ENCODE assay signal across 10 mouse cellular contexts in genomic region chr2:28534436-28535262, GRCm38 (mm10). TPM values are rescaled to one million over a fixed set of nuclear protein-coding genes. Genes with fewer than 3 reads are reported as not detected.
A peak's percentile ranks its signal among the peaks of the same experiment; 100 is the strongest.
DNase-seq lines count a peak whose midpoint lies in the region; ATAC-seq and TF ChIP-seq lines count a peak whose summit lies in the region.
"Had no signal": no experiment of that assay in that cellular context is flagged by ENCODE, and none has a peak within 500 bp of the region (broad histone marks: within the 10 kb centered on the region; RNA-seq: fewer than 3 reads in every experiment).

No protein-coding gene starts in this region.

- no peaks in the 10 kb centered on the region for H3K27me3 ChIP-seq in kidney, embryonic 15.5 days
- H3K27me3 ChIP-seq in forebrain, embryonic 14.5 days (replicated peaks; ENCODE audit: control insufficient read depth, insufficient read depth, low read length): no peaks in the 10 kb centered on the region
- no peaks in the 10 kb centered on the region for H3K27me3 ChIP-seq in hindbrain, embryonic 15.5 days

- 0 out of 2 replicates have a peak overlapping the region, but pooled peaks have one; percentile 74 for H3K9ac ChIP-seq in kidney, embryonic 15.5 days
- peak overlapping the region; percentile 74 for H3K9ac ChIP-seq in forebrain, embryonic 14.5 days (ENCODE audit: low read length)
- H3K9ac ChIP-seq in hindbrain, embryonic 15.5 days: peak overlapping the region; percentile 44

- no peak for TF ChIP-seq POLR2A in olfactory bulb, adult 2 months (IDR thresholded peaks at IDR 0.05; ENCODE audit: insufficient read depth, low read depth, low read length)

- peak overlapping the region; percentile 68 for H3K27ac ChIP-seq in kidney, embryonic 15.5 days
- H3K27ac ChIP-seq in forebrain, embryonic 14.5 days (ENCODE audit: low read depth, low read length): peak overlapping the region; percentile 86
- peak overlapping the region; percentile 82 for H3K27ac ChIP-seq in hindbrain, embryonic 15.5 days (replicated peaks)
- H3K27ac ChIP-seq in olfactory bulb, adult 2 months (ENCODE audit: insufficient read depth, low read depth, low read length): peak overlapping the region; percentile 54

- no peak for ATAC-seq in kidney, embryonic 15.5 days (replicated peaks; ENCODE audit: low FRiP score)
- ATAC-seq in forebrain, embryonic 14.5 days: peak; percentile 19; the same call in 1 of the 2 replicates
- ATAC-seq in hindbrain, embryonic 15.5 days (ENCODE audit: low FRiP score, low read depth): peak; percentile 28; the same call in 1 of the 2 replicates
- no peak for ATAC-seq in activated CD4-positive, CD25-positive, alpha-beta regulatory T cell, adult 4 months

- TF ChIP-seq CTCF in olfactory bulb, adult 2 months (IDR thresholded peaks at IDR 0.05; ENCODE audit: insufficient read depth, low read depth, low read length): no peak

- WGBS in kidney, embryonic 15.5 days: 41% methylated on average over 11 of the region's 11 CpGs
- WGBS in forebrain, embryonic 14.5 days: 35% methylated on average over 11 of the region's 11 CpGs
- WGBS in hindbrain, embryonic 15.5 days: 16% methylated on average over 11 of the region's 11 CpGs
- 22% methylated on average over 11 of the region's 11 CpGs for WGBS in olfactory bulb, adult 2 months

- H3K4me3 ChIP-seq in kidney, embryonic 15.5 days (replicated peaks): peak overlapping the region; percentile 74
- peak overlapping the region; percentile 46 for H3K4me3 ChIP-seq in forebrain, embryonic 14.5 days (ENCODE audit: low read depth, low read length)
- peak overlapping the region; percentile 53 for H3K4me3 ChIP-seq in hindbrain, embryonic 15.5 days
- peak overlapping the region; percentile 62 for H3K4me3 ChIP-seq in olfactory bulb, adult 2 months (ENCODE audit: insufficient read depth, low read depth, low read length)

- no peak for DNase-seq in kidney, adult 11 months
- peak; percentile 70 for DNase-seq in forebrain, embryonic 14.5 days (ENCODE audit: low spot score)
- DNase-seq in lung, adult 18-20 months: peak; percentile 60 to 62
- no peak for DNase-seq in gastrocnemius, postnatal 10 days

- no peaks in the 10 kb centered on the region for H3K9me3 ChIP-seq in kidney, embryonic 15.5 days (replicated peaks)
- no peaks in the 10 kb centered on the region for H3K9me3 ChIP-seq in forebrain, embryonic 14.5 days (replicated peaks; ENCODE audit: control insufficient read depth, low read length)
- no peaks in the 10 kb centered on the region for H3K9me3 ChIP-seq in hindbrain, embryonic 15.5 days
- H3K9me3 ChIP-seq: G1E had no signal

- H3K4me2 ChIP-seq in kidney, embryonic 15.5 days: peak overlapping the region; percentile 83
- peak overlapping the region; percentile 86 for H3K4me2 ChIP-seq in forebrain, embryonic 14.5 days (ENCODE audit: low read length)
- H3K4me2 ChIP-seq in hindbrain, embryonic 15.5 days: peak overlapping the region; percentile 67

- H3K4me1 ChIP-seq in kidney, embryonic 15.5 days: peaks cover 99% of the 10 kb centered on the region
- H3K4me1 ChIP-seq in forebrain, embryonic 14.5 days (ENCODE audit: control insufficient read depth, insufficient read depth, low read length): peaks cover 71% of the 10 kb centered on the region
- peaks cover 98% of the 10 kb centered on the region for H3K4me1 ChIP-seq in hindbrain, embryonic 15.5 days (replicated peaks)
- H3K4me1 ChIP-seq in olfactory bulb, adult 2 months (ENCODE audit: control insufficient read depth, insufficient read depth, low read length): peaks cover 84% of the 10 kb centered on the region

- no peaks in the 10 kb centered on the region for H3K36me3 ChIP-seq in kidney, embryonic 15.5 days
- H3K36me3 ChIP-seq in forebrain, embryonic 14.5 days (ENCODE audit: control insufficient read depth, insufficient read depth, low read length): no peaks in the 10 kb centered on the region
- H3K36me3 ChIP-seq in hindbrain, embryonic 15.5 days: no peaks in the 10 kb centered on the region
- H3K36me3 ChIP-seq: G1E had no signal

RNA-seq across cellular contexts. Expression of gene Ralgds, which starts 21.7 kb away (rescaled TPM):
- polyA plus RNA-seq in kidney, embryonic 15.5 days (2015; fragmentation: Nextera tagmentation; extraction: Ambion mirVana): 22.6 and 30.5 TPM in 2 replicates
- 63.3 and 82.1 TPM in 2 replicates for polyA plus RNA-seq in forebrain, embryonic 14.5 days (2014; fragmentation: Nextera tagmentation; extraction: Ambion mirVana)
- 90.6 and 93.2 TPM in 2 replicates for polyA plus RNA-seq in hindbrain, embryonic 15.5 days (2015; fragmentation: Nextera tagmentation; extraction: Ambion mirVana)
- polyA plus RNA-seq in olfactory bulb, adult 2 months (2012; ENCODE audit: insufficient read depth, insufficient read length, low replicate concordance, missing spikeins): not detected in 2 replicates
- 10 to 100 TPM; 33.1 to 43.9 TPM for total RNA-seq in gastrocnemius, postnatal 10 days (2021)
- polyA plus RNA-seq in activated CD4-positive, CD25-positive, alpha-beta regulatory T cell, adult 4 months (2017; shearing (Covaris generic)): 1 to 10 TPM; 7.4 to 8.3 TPM

RNA-seq across cellular contexts. Expression of gene Cel, which starts 28.6 kb away (rescaled TPM):
- 0.34 TPM in 1 of 2 replicates, not detected in the other for polyA plus RNA-seq in kidney, embryonic 15.5 days (2015; fragmentation: Nextera tagmentation; extraction: Ambion mirVana)
- polyA plus RNA-seq in forebrain, embryonic 14.5 days (2014; fragmentation: Nextera tagmentation; extraction: Ambion mirVana): not detected in 2 replicates
- 0.14 and 0.22 TPM in 2 replicates for polyA plus RNA-seq in hindbrain, embryonic 15.5 days (2015; fragmentation: Nextera tagmentation; extraction: Ambion mirVana)
- not detected in 2 replicates for polyA plus RNA-seq in olfactory bulb, adult 2 months (2012; ENCODE audit: insufficient read depth, insufficient read length, low replicate concordance, missing spikeins)
- not detected for total RNA-seq in gastrocnemius, postnatal 10 days (2021)
- not detected for polyA plus RNA-seq in activated CD4-positive, CD25-positive, alpha-beta regulatory T cell, adult 4 months (2017; shearing (Covaris generic))
- total RNA-seq: G1E; hematopoietic stem cell, adult 5-6 weeks had no signal
- polyA plus RNA-seq: G1E had no signal

RNA-seq across cellular contexts. Expression of gene Gm10134, which starts 28.8 kb away (rescaled TPM):
- 10.6 and 12.6 TPM in 2 replicates for polyA plus RNA-seq in kidney, embryonic 15.5 days (2015; fragmentation: Nextera tagmentation; extraction: Ambion mirVana)
- polyA plus RNA-seq in forebrain, embryonic 14.5 days (2014; fragmentation: Nextera tagmentation; extraction: Ambion mirVana): 0.94 TPM in 1 of 2 replicates, not detected in the other
- 2.6 and 2.7 TPM in 2 replicates for polyA plus RNA-seq in hindbrain, embryonic 15.5 days (2015; fragmentation: Nextera tagmentation; extraction: Ambion mirVana)
- polyA plus RNA-seq in olfactory bulb, adult 2 months (2012; ENCODE audit: insufficient read depth, insufficient read length, low replicate concordance, missing spikeins): not detected in 2 replicates
- total RNA-seq in gastrocnemius, postnatal 10 days (2021): 1 to 10 TPM in 1 of 2 experiments, not detected in 1; 2.0 TPM
- polyA plus RNA-seq in activated CD4-positive, CD25-positive, alpha-beta regulatory T cell, adult 4 months (2017; shearing (Covaris generic)): not detected
- total RNA-seq: G1E; hematopoietic stem cell, adult 5-6 weeks had no signal
- polyA plus RNA-seq: G1E had no signal

RNA-seq across cellular contexts. Expression of gene Gbgt1, which starts 38.0 kb away (rescaled TPM):
- polyA plus RNA-seq in kidney, embryonic 15.5 days (2015; fragmentation: Nextera tagmentation; extraction: Ambion mirVana): 5.8 and 6.5 TPM in 2 replicates
- 0.22 and 0.33 TPM in 2 replicates for polyA plus RNA-seq in forebrain, embryonic 14.5 days (2014; fragmentation: Nextera tagmentation; extraction: Ambion mirVana)
- 1.1 and 2.2 TPM in 2 replicates for polyA plus RNA-seq in hindbrain, embryonic 15.5 days (2015; fragmentation: Nextera tagmentation; extraction: Ambion mirVana)
- not detected in 2 replicates for polyA plus RNA-seq in olfactory bulb, adult 2 months (2012; ENCODE audit: insufficient read depth, insufficient read length, low replicate concordance, missing spikeins)
- total RNA-seq in gastrocnemius, postnatal 10 days (2021): 1 to 10 TPM; 1.9 to 3.5 TPM
- polyA plus RNA-seq in activated CD4-positive, CD25-positive, alpha-beta regulatory T cell, adult 4 months (2017; shearing (Covaris generic)): not detected
- total RNA-seq: G1E; hematopoietic stem cell, adult 5-6 weeks had no signal
- polyA plus RNA-seq: G1E had no signal

RNA-seq across cellular contexts. Expression of gene Gtf3c5, which starts 48.9 kb away (rescaled TPM):
- 44.3 and 48.8 TPM in 2 replicates for polyA plus RNA-seq in kidney, embryonic 15.5 days (2015; fragmentation: Nextera tagmentation; extraction: Ambion mirVana)
- polyA plus RNA-seq in forebrain, embryonic 14.5 days (2014; fragmentation: Nextera tagmentation; extraction: Ambion mirVana): 20.5 and 28.6 TPM in 2 replicates
- 41.6 and 42.8 TPM in 2 replicates for polyA plus RNA-seq in hindbrain, embryonic 15.5 days (2015; fragmentation: Nextera tagmentation; extraction: Ambion mirVana)
- not detected in 2 replicates for polyA plus RNA-seq in olfactory bulb, adult 2 months (2012; ENCODE audit: insufficient read depth, insufficient read length, low replicate concordance, missing spikeins)
- 10 to 100 TPM in 1 of 2 experiments, 1 to 10 TPM in 1; 9.1 to 10.2 TPM for total RNA-seq in gastrocnemius, postnatal 10 days (2021)
- polyA plus RNA-seq in activated CD4-positive, CD25-positive, alpha-beta regulatory T cell, adult 4 months (2017; shearing (Covaris generic)): 10 to 100 TPM; 12.5 to 20.3 TPM

Comparison
In these comparisons a context has a peak if more than half of its experiments do, and no peak if none do; other contexts are left out.
1. ATAC-seq: peak in forebrain, embryonic 14.5 days (single experiment) and hindbrain, embryonic 15.5 days (single experiment); none in kidney, embryonic 15.5 days (single experiment) and activated CD4-positive, CD25-positive, alpha-beta regulatory T cell, adult 4 months (single experiment).
2. DNase-seq: peak in forebrain, embryonic 14.5 days (single experiment) and lung, adult 18-20 months (2 of 2); none in kidney, adult 11 months (single experiment) and gastrocnemius, postnatal 10 days (single experiment).
3. Peak in every context shown above with its lines, with median percentiles within 50 percentile points of each other: H3K27ac ChIP-seq, H3K4me2 ChIP-seq, H3K4me3 ChIP-seq and H3K9ac ChIP-seq.